Mouse (Mus musculus): ENCODE measurements around the gene Mrps35.

DNA sequence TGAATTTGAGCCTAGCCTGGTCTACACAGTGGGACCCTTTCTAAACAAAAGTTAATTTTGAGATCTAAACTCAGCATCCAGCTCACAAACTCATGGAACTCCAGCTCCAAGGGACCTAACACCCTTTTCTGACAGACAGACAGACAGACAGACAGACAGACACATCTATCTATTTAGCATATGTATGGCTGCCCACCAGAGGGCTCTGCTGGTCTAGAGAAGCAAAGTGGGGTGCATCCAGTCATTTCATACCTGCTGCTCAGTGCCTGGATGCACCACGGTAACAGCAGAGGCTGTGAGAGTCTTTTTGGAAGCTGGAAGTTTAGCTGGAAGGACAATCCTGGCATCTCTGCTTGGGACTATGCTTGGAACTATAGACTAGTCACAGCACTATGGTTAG is 29.0 kb upstream of the Mrps35 start:
- no peak for TF ChIP-seq CTCF (IDR thresholded peaks at IDR 0.05; ENCODE audit: borderline replicate concordance, insufficient read depth, low read length)
- no peak for TF ChIP-seq POLR2A (IDR thresholded peaks at IDR 0.05; ENCODE audit: low read depth, low read length)

Data from embryonic fibroblast, embryonic 13.5 days (primary cell).